Mouse (Mus musculus) brain, embryonic 14.5 days (tissue): ENCODE measurements around the gene Kif5c.

Source experiments
- CTCF ChIP-seq: fragments of 200-500 bp; IDR thresholded peaks from 2 replicates; pipeline ENCODE4 v1.5.1; 2012; ENCODE audit warnings: inconsistent platforms, mild to moderate bottlenecking, moderate library complexity, borderline replicate concordance; ENCODE audit not compliant: insufficient read depth, insufficient read length; ENCODE audit errors: extremely low read depth
- POLR2A ChIP-seq: fragments of 200-500 bp; IDR thresholded peaks from 2 replicates; pipeline ENCODE4 v1.6.1; 2012; ENCODE audit warnings: mild to moderate bottlenecking, inconsistent platforms, borderline replicate concordance; ENCODE audit not compliant: poor library complexity, insufficient read depth, insufficient read length, severe bottlenecking; ENCODE audit errors: extremely low read depth

DNA sequence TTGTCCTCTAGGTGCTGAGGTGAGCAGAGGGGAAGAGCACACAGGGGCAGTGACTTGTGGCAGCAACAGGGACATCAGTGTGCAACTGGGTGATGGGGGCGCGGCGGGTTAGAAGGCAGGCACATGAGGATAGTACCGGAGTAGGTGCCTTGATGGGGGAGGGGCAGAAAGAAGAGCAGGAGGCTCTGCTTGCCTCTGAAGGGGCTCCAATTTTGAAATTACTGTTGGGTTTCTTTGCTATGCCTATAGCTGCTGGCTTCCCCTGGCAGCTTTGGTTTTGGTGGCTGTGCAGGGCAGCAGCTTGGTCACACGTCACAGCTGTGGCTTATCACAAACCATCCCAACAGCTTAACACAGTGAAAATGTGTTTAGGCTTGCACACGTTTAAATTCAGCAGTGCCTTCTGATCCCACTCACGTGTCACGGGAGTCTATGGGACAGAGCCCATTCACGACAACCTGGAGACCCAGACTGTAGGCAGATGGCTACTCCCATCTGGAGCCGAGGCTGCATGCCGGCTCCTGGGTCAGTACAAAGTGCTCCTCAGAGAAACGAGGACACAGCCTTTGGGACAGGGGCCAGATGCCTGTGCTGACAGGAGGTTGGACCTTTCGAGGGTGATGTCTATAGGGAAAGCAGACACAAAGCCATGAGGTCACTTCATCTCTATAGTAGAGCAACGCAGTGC lies 126.1 kb downstream of the Kif5c start:
- TF ChIP-seq POLR2A (no peak), CTCF (no peak)
